ENCODE assay signal across 8 mouse cellular contexts in the genomic region with DNA sequence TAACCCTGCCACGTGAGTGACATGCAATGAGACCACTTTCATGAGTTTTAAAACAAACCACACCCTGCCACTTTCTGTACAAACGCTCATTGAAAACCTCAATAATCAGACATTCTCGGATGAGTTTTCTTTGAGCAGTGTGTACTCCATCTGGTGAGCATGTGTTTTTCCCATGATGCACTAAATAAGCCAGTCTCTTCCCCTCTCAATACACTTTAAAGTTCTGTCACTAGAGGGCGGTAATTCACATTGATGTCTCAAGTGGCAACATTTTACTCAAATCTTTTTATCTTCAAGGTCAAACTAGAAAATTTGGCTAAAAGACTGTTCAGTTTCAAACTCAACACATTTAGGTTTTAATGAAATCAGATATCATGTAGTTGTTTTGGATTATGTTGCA.
DNase-seq lines count a peak whose midpoint lies in the region; ATAC-seq and TF ChIP-seq lines count a peak whose summit lies in the region.

No protein-coding gene starts in this region.

- no peaks in the 10 kb centered on the region for H3K4me1 ChIP-seq in limb, embryonic 11.5 days (ENCODE audit: control insufficient read depth, insufficient read depth, low read length)
- no peaks in the 10 kb centered on the region for H3K4me1 ChIP-seq in limb, embryonic 10.5 days
- no peaks in the 10 kb centered on the region for H3K4me1 ChIP-seq in limb, embryonic 14.5 days (ENCODE audit: control insufficient read depth, insufficient read depth, low read length)

- peak; percentile 34 to 83 for DNase-seq in cerebellum, postnatal 10 days
- DNase-seq in cerebellum, adult 9-11 months = no peak
- DNase-seq in limb, embryonic 11.5 days (ENCODE audit: low spot score) = no peak
- DNase-seq in limb, embryonic 10.5 days (ENCODE audit: low spot score) = no peak
- peak; percentile 1 for DNase-seq in c-Kit-positive CD71-positive TER-119-negative erythroid progenitor cells, embryonic 14.5 days (ENCODE audit: low read depth)
- peak; percentile 71 for DNase-seq in limb, embryonic 14.5 days (ENCODE audit: low spot score)
- no peak for DNase-seq in spleen, adult 12 weeks (ENCODE audit: low spot score)
- no peak for DNase-seq in thymus, postnatal 14 days

- 0 out of 2 replicates have a peak, but pooled peaks have one; percentile 35 for ATAC-seq in limb, embryonic 11.5 days (ENCODE audit: insufficient number of reproducible peaks, low FRiP score, low TSS enrichment, low read depth)
- no peak for ATAC-seq in limb, embryonic 14.5 days (ENCODE audit: low FRiP score, low read depth)

- H3K9me3 ChIP-seq in limb, embryonic 11.5 days (ENCODE audit: control insufficient read depth, low read length) = no peaks in the 10 kb centered on the region
- no peaks in the 10 kb centered on the region for H3K9me3 ChIP-seq in limb, embryonic 10.5 days (replicated peaks)
- H3K9me3 ChIP-seq in limb, embryonic 14.5 days (ENCODE audit: control insufficient read depth, low read length) = no peaks in the 10 kb centered on the region

- TF ChIP-seq POLR2A in limb, embryonic 14.5 days (IDR thresholded peaks at IDR 0.05; ENCODE audit: borderline replicate concordance, extremely low read depth, insufficient read depth, insufficient read length) = no peak

- 35% methylated on average over 4 of the region's 4 CpGs for WGBS in limb, embryonic 11.5 days
- 33% methylated on average over 4 of the region's 4 CpGs for WGBS in limb, embryonic 10.5 days
- WGBS in limb, embryonic 14.5 days = 21% methylated on average over 4 of the region's 4 CpGs

- no peaks in the 10 kb centered on the region for H3K36me3 ChIP-seq in limb, embryonic 11.5 days (ENCODE audit: control insufficient read depth, insufficient read depth, low read length)
- no peaks in the 10 kb centered on the region for H3K36me3 ChIP-seq in limb, embryonic 10.5 days
- H3K36me3 ChIP-seq in limb, embryonic 14.5 days (ENCODE audit: control insufficient read depth, insufficient read depth, low read length) = no peaks in the 10 kb centered on the region

- no peak overlapping the region for H3K4me2 ChIP-seq in limb, embryonic 11.5 days (ENCODE audit: low read depth, severe bottlenecking)
- no peak overlapping the region for H3K4me2 ChIP-seq in limb, embryonic 14.5 days (replicated peaks; ENCODE audit: low read depth, low read length, severe bottlenecking)

- H3K27me3 ChIP-seq in limb, embryonic 11.5 days (ENCODE audit: control insufficient read depth, insufficient read depth, low read length) = no peaks in the 10 kb centered on the region
- H3K27me3 ChIP-seq in limb, embryonic 10.5 days (ENCODE audit: low read depth, poor library complexity, severe bottlenecking) = no peaks in the 10 kb centered on the region
- H3K27me3 ChIP-seq in limb, embryonic 14.5 days (ENCODE audit: control insufficient read depth, insufficient read depth, low read length) = no peaks in the 10 kb centered on the region

- H3K27ac ChIP-seq in limb, embryonic 11.5 days (replicated peaks; ENCODE audit: low read depth, low read length) = no peak overlapping the region
- H3K27ac ChIP-seq in limb, embryonic 10.5 days = no peak overlapping the region
- no peak overlapping the region for H3K27ac ChIP-seq in limb, embryonic 14.5 days (replicated peaks; ENCODE audit: low read depth, low read length)

- no peak overlapping the region for H3K4me3 ChIP-seq in limb, embryonic 11.5 days (ENCODE audit: low read depth, low read length)
- no peak overlapping the region for H3K4me3 ChIP-seq in limb, embryonic 10.5 days
- H3K4me3 ChIP-seq in limb, embryonic 14.5 days (replicated peaks; ENCODE audit: low read length) = no peak overlapping the region

- no peak overlapping the region for H3K9ac ChIP-seq in limb, embryonic 11.5 days (ENCODE audit: low read length)
- no peak overlapping the region for H3K9ac ChIP-seq in limb, embryonic 14.5 days (ENCODE audit: low read depth, low read length, severe bottlenecking)

Comparison
In these comparisons a context has a peak if more than half of its experiments do, and no peak if none do; other contexts are left out.
1. DNase-seq: peak in cerebellum, postnatal 10 days (2 of 2), c-Kit-positive CD71-positive TER-119-negative erythroid progenitor cells, embryonic 14.5 days (single experiment) and limb, embryonic 14.5 days (single experiment); none in cerebellum, adult 9-11 months (single experiment), limb, embryonic 11.5 days (single experiment), limb, embryonic 10.5 days (single experiment), spleen, adult 12 weeks (single experiment) and thymus, postnatal 14 days (single experiment).